Mouse (Mus musculus): ENCODE results near the gene Vmn2r99. TPM values are rescaled to one million over a fixed set of nuclear protein-coding genes. Genes with fewer than 3 reads are reported as not detected.

Vmn2r99 gene
- polyA plus RNA-seq (2016; fragmentation: Nextera tagmentation; extraction: Ambion mirVana) = not detected in 2 replicates

DNA sequence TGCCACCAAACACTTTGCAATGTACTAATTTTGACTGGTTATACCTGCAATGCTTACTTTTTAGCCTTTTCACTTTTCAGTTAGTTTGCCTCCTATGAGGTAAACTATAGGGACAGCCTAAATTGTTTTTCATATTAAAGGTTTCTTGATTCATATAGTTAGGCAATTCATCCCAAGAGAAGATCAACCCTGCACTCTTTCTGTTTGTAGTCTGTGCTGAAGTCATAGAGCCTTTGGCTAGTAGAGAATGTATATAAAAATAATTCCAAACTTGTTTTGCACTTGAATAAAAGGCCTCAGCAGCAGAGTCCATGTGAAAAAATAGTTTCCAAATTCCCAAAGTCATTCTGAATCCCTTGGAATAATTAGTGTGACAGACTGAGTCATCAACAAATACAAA, at the start of gene Vmn2r99:
Vmn2r99 (plus strand) TSS at position 301 of the 400 bp plus-strand sequence.
- Histone ChIP-seq H3K36me3 (no peaks in the 10 kb centered on the region), H3K4me1 (replicated peaks) (no peaks in the 10 kb centered on the region), H3K4me3 (no peak within 1 kb of the TSS), H3K9me3 (peaks cover 10% of the 10 kb centered on the region), H3K27me3 (ENCODE audit: insufficient read depth, poor library complexity, severe bottlenecking) (no peaks in the 10 kb centered on the region), H3K27ac (no peak within 1 kb of the TSS)
- DNase-seq (ENCODE audit: low spot score) = no peak

DNA sequence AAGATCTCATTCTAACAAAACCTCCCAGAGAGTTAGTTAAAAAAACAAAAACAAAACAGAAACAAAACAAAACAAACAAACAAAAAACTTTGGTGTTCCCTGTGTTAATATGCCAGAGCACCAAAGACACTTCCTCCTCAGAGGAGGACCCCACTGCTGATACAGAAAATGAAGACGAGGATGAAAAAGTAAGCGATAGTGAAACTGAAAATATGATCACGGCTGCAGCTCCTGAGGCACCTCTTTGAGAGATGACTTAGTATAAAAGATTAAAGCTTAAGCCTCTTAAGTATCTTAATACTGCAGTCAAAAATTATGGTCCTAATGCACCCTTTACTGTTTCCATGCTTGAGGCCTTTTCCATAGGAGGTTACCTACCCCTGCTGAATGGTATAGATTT, 75.9 kb downstream of the Vmn2r99 start:
- Histone ChIP-seq H3K36me3 (no peaks in the 10 kb centered on the region), H3K4me1 (replicated peaks) (no peaks in the 10 kb centered on the region), H3K27ac (no peak overlapping the region), H3K4me3 (no peak overlapping the region), H3K27me3 (ENCODE audit: insufficient read depth, poor library complexity, severe bottlenecking) (no peaks in the 10 kb centered on the region), H3K9me3 (peaks cover 47% of the 10 kb centered on the region)
- no peak for DNase-seq (ENCODE audit: low spot score)
- 92% methylated on average over 3 of the region's 3 CpGs for WGBS

- Histone ChIP-seq H3K27me3 (ENCODE audit: insufficient read depth, poor library complexity, severe bottlenecking) (no peaks in the 10 kb centered on the region), H3K27ac (no peak overlapping the region), H3K4me3 (no peak overlapping the region), H3K4me1 (replicated peaks) (no peaks in the 10 kb centered on the region), H3K9me3 (peaks cover 45% of the 10 kb centered on the region), H3K36me3 (no peaks in the 10 kb centered on the region)
- WGBS = 89% methylated on average over 1 of the region's 1 CpGs
- DNase-seq (ENCODE audit: low spot score) = no peak
Observed at GRCm38 (mm10) chr17:19444932-19445331, 83.2 kb downstream of the Vmn2r99 start.

Other genes with a start within 250 kb of the Vmn2r99 start
- gene Vmn2r100, start 142.8 kb downstream of the Vmn2r99 start, polyA plus RNA-seq (2016; fragmentation: Nextera tagmentation; extraction: Ambion mirVana) = not detected in 2 replicates
- gene Vmn2r101, start 215.3 kb downstream of the Vmn2r99 start, polyA plus RNA-seq (2016; fragmentation: Nextera tagmentation; extraction: Ambion mirVana) = not detected in 2 replicates

All from hindbrain, embryonic 10.5 days (tissue).